Mouse (Mus musculus) kidney, embryonic 16.5 days (tissue): ENCODE data around the gene Mfsd9. TPM values are rescaled to one million over a fixed set of nuclear protein-coding genes. Genes with fewer than 3 reads are reported as not detected.

Experiments
- ATAC-seq: fragments of 200-750 bp; cut with Nextera tagmentation; 2 replicates; pipeline ENCODE4 v1.8.0; 2017; ENCODE audit warnings: moderate TSS enrichment; ENCODE audit not compliant: low FRiP score, low TSS enrichment
- H3K27ac ChIP-seq: fragments of 300-500 bp; sonication (generic); 2 replicates; pipeline ENCODE4 v1.5.1; 2014; ENCODE audit warnings: low read length
- H3K27me3 ChIP-seq: fragments of 300-500 bp; sonication (generic); 2 replicates; pipeline ENCODE4 v1.6.1; 2014; ENCODE audit warnings: low read length, control low read depth, mixed read lengths; ENCODE audit not compliant: insufficient read depth
- H3K36me3 ChIP-seq: fragments of 300-500 bp; sonication (generic); 2 replicates; pipeline ENCODE4 v1.6.1; 2014; ENCODE audit warnings: low read length, control low read depth, mixed read lengths; ENCODE audit not compliant: insufficient read depth
- H3K4me1 ChIP-seq: fragments of 300-500 bp; sonication (generic); 2 replicates; pipeline ENCODE4 v1.6.1; 2014; ENCODE audit warnings: low read length, control low read depth, mixed read lengths; ENCODE audit not compliant: insufficient read depth
- H3K4me2 ChIP-seq: fragments of 300-500 bp; sonication (generic); replicated peaks from 2 replicates; pipeline ENCODE4 v1.6.1; 2014; ENCODE audit warnings: low read depth, low read length
- H3K4me3 ChIP-seq: fragments of 300-500 bp; sonication (generic); 2 replicates; pipeline ENCODE4 v1.5.1; 2014; ENCODE audit warnings: mild to moderate bottlenecking, low read length
- H3K9ac ChIP-seq: fragments of 300-500 bp; sonication (generic); replicated peaks from 2 replicates; pipeline ENCODE4 v1.6.1; 2014; ENCODE audit warnings: low read length
- H3K9me3 ChIP-seq: fragments of 300-500 bp; sonication (generic); 2 replicates; pipeline ENCODE4 v1.6.1; 2016; ENCODE audit warnings: low read length, control low read depth
- WGBS: fragments of 180-500 bp; shearing (Covaris S2); extraction: QIAGEN DNeasy Blood & Tissue Kit; methylation state at CpG from one replicate; pipeline ENCODE4 v1.1.7; 2014; 5-methylcytosine and 5-hydroxymethylcytosine counted together
- polyA plus RNA-seq: library from polyadenylated mRNA; unstranded; fragments of >200 nt; fragmentation: Nextera tagmentation; extraction: Ambion mirVana; gene quantifications from 2 replicates; pipeline ENCODE4 v1.2.1, GENCODE M21; 2015

Mfsd9 gene
- polyA plus RNA-seq, 1 experiment from 2014 or later = 7.2 TPM

- no peak overlapping the region for H3K9ac ChIP-seq
- no peak for ATAC-seq
- H3K36me3 ChIP-seq = no peaks in the 10 kb centered on the region
- no peaks in the 10 kb centered on the region for H3K27me3 ChIP-seq
- WGBS = 71% methylated on average over 11 of the region's 11 CpGs
- H3K9me3 ChIP-seq = no peaks in the 10 kb centered on the region
- no peak overlapping the region for H3K27ac ChIP-seq
- no peak overlapping the region for H3K4me2 ChIP-seq
- no peak overlapping the region for H3K4me3 ChIP-seq
- peaks cover 9% of the 10 kb centered on the region; the same call in 1 of the 2 replicates for H3K4me1 ChIP-seq
Observed at GRCm38 (mm10) chr1:40785876-40786445, 4.5 kb downstream of the Mfsd9 start.

DNA sequence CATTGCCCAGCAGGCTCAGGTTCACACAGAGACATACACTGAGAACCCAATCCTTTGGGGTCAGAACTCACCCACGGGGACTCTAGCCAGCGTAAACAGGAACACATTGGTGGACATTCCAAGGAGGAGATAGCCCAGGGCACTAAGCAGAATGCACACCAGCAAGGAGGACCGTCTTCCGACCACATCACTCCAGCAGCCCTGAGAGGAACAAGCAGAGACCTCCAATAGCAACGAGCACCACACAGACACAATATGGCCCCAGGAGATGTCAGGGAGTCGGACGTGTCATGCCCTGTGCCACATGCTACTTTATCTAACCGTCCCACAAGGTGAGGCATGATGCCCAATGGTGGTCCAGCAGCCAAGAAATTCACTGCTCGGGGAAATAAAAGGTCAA lies 6.2 kb downstream of the Mfsd9 start:
- 85% methylated on average over 9 of the region's 9 CpGs for WGBS
- H3K9me3 ChIP-seq = peaks cover 4% of the 10 kb centered on the region
- peaks cover 12% of the 10 kb centered on the region for H3K36me3 ChIP-seq
- H3K27me3 ChIP-seq = no peaks in the 10 kb centered on the region
- ATAC-seq = no peak
- H3K4me2 ChIP-seq = no peak overlapping the region
- H3K4me1 ChIP-seq = 0 out of 2 replicates have a peak, but pooled peaks cover under 1% of the 10 kb centered on the region
- no peak overlapping the region for H3K9ac ChIP-seq
- no peak overlapping the region for H3K4me3 ChIP-seq
- no peak overlapping the region for H3K27ac ChIP-seq

GRCm38 (mm10) chr1:40783450-40783849 lies 7.0 kb downstream of the Mfsd9 start:
- Histone ChIP-seq H3K27ac (no peak overlapping the region), H3K27me3 (no peaks in the 10 kb centered on the region), H3K9ac (no peak overlapping the region), H3K36me3 (peaks cover 21% of the 10 kb centered on the region), H3K4me2 (no peak overlapping the region), H3K4me3 (no peak overlapping the region), H3K4me1 (no peaks in the 10 kb centered on the region), H3K9me3 (peaks cover 12% of the 10 kb centered on the region)
- peak; percentile 73 for ATAC-seq
- 50% methylated on average over 7 of the region's 7 CpGs for WGBS

- no peaks in the 10 kb centered on the region for H3K27me3 ChIP-seq
- H3K27ac ChIP-seq = no peak overlapping the region
- WGBS = 77% methylated on average over 3 of the region's 3 CpGs
- H3K36me3 ChIP-seq = peaks cover 22% of the 10 kb centered on the region
- H3K9ac ChIP-seq = no peak overlapping the region
- H3K4me3 ChIP-seq = no peak overlapping the region
- no peaks in the 10 kb centered on the region for H3K4me1 ChIP-seq
- H3K4me2 ChIP-seq = no peak overlapping the region
- no peak for ATAC-seq
- H3K9me3 ChIP-seq = peaks cover 14% of the 10 kb centered on the region
Observed at GRCm38 (mm10) chr1:40776763-40777162, 13.7 kb downstream of the Mfsd9 start.

DNA sequence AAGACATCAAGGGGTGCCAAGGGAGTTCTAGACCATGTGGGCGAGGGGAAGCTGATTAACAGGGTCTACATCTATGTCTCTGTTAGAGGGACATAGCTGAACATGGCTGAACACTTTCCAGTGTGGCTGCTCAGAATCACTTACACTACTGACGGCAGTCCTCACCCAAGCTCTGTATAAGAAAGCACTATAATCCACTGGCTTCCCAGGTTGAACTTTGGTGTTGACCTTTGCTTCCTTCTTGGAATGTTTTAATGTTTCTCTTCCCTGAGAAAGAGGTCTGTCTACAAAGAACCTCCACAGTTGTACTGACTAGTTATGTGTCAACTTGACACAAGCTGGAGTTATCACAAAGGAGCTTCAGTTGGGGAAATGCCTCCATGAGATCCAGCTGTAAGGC lies 14.4 kb downstream of the Mfsd9 start:
- ATAC-seq = no peak
- WGBS = 78% methylated on average over 2 of the region's 2 CpGs

GRCm38 (mm10) chr1:40774040-40774439 lies 16.4 kb downstream of the Mfsd9 start:
- no peak for ATAC-seq
- Histone ChIP-seq H3K4me3 (no peak overlapping the region), H3K4me2 (no peak overlapping the region), H3K4me1 (peaks cover 5% of the 10 kb centered on the region; the same call in 1 of the 2 replicates), H3K9ac (no peak overlapping the region), H3K27ac (no peak overlapping the region), H3K36me3 (peaks cover 7% of the 10 kb centered on the region), H3K27me3 (no peaks in the 10 kb centered on the region), H3K9me3 (peaks cover 7% of the 10 kb centered on the region)
- WGBS = 96% methylated on average over 10 of the region's 10 CpGs

More for the DNA sequence above, 14.4 kb downstream of the Mfsd9 start:
- Histone ChIP-seq H3K9ac (no peak overlapping the region), H3K27ac (no peak overlapping the region), H3K4me1 (no peaks in the 10 kb centered on the region), H3K4me2 (no peak overlapping the region), H3K9me3 (peaks cover 14% of the 10 kb centered on the region), H3K36me3 (peaks cover 22% of the 10 kb centered on the region), H3K4me3 (no peak overlapping the region), H3K27me3 (no peaks in the 10 kb centered on the region)

DNA sequence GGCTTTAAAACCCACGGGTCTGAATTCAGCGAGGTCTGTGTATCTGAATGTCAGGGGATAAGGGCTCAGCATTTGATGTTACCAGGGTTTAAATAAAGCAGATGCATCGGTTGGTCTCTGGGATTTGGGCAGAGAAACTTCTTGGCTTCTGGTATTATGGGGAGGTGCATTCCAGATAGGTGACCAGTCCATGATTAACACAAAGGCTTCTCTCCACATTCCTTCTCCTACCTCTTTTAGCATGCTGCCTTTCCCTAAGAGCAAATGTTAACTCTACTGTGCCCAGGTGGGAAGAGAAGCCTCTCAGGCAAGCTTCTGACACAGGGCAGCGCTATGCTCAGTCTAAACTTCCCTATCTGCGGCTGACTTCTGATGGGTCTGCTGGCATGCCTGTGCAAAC lies 17.3 kb downstream of the Mfsd9 start:
- no peak overlapping the region for H3K4me2 ChIP-seq
- peaks cover 9% of the 10 kb centered on the region; the same call in 1 of the 2 replicates for H3K4me1 ChIP-seq
- H3K27ac ChIP-seq = no peak overlapping the region
- WGBS = 87% methylated on average over 5 of the region's 5 CpGs
- no peak overlapping the region for H3K4me3 ChIP-seq
- ATAC-seq = no peak
- H3K36me3 ChIP-seq = no peaks in the 10 kb centered on the region
- H3K9me3 ChIP-seq = no peaks in the 10 kb centered on the region
- H3K9ac ChIP-seq = no peak overlapping the region
- H3K27me3 ChIP-seq = no peaks in the 10 kb centered on the region

- no peak for ATAC-seq
- no peaks in the 10 kb centered on the region for H3K36me3 ChIP-seq
- no peaks in the 10 kb centered on the region for H3K9me3 ChIP-seq
- H3K27ac ChIP-seq = no peak overlapping the region
- no peak overlapping the region for H3K4me2 ChIP-seq
- peaks cover 9% of the 10 kb centered on the region; the same call in 1 of the 2 replicates for H3K4me1 ChIP-seq
- no peak overlapping the region for H3K4me3 ChIP-seq
- H3K27me3 ChIP-seq = no peaks in the 10 kb centered on the region
- H3K9ac ChIP-seq = no peak overlapping the region
- WGBS = 92% methylated on average over 7 of the region's 7 CpGs
Observed at GRCm38 (mm10) chr1:40771196-40771970, 19.1 kb downstream of the Mfsd9 start.

- Histone ChIP-seq H3K27me3 (no peaks in the 10 kb centered on the region), H3K4me1 (peaks cover 9% of the 10 kb centered on the region; the same call in 1 of the 2 replicates), H3K4me2 (no peak overlapping the region), H3K9ac (no peak overlapping the region), H3K27ac (peak overlapping the region; percentile 59; the same call in 1 of the 2 replicates), H3K9me3 (no peaks in the 10 kb centered on the region), H3K4me3 (no peak overlapping the region), H3K36me3 (no peaks in the 10 kb centered on the region)
- whole genome bisulfite sequencing = 31% methylated on average over 4 of the region's 4 CpGs
- peak; percentile 80 for ATAC-seq
Observed at GRCm38 (mm10) chr1:40769331-40769894, 21.1 kb downstream of the Mfsd9 start.

DNA sequence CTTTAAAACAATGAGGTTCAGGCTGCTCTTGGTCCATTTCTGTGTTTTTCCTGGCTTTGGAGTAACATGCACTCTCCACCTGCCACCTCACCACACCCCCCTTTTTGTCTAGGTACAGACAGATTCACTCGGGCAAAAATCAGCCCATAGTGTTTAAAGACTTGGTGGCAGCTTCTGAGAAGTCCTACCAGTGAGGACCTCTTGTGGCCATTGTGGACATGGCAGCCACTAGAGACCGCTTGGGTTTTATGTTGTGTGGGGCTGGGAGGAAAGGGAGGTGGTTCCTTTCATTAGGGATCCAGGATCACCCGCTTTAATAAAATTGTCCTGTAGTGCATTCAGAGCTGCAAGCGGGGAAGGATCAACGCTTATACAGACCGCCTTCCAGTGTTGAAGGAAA lies 21.9 kb downstream of the Mfsd9 start:
- no peaks in the 10 kb centered on the region for H3K36me3 ChIP-seq
- no peak for ATAC-seq
- peaks cover 9% of the 10 kb centered on the region; the same call in 1 of the 2 replicates for H3K4me1 ChIP-seq
- H3K27ac ChIP-seq = no peak overlapping the region
- no peaks in the 10 kb centered on the region for H3K27me3 ChIP-seq
- no peaks in the 10 kb centered on the region for H3K9me3 ChIP-seq
- no peak overlapping the region for H3K4me2 ChIP-seq
- H3K9ac ChIP-seq = no peak overlapping the region
- no peak overlapping the region for H3K4me3 ChIP-seq
- 33% methylated on average over 6 of the region's 6 CpGs for WGBS
